Mouse (Mus musculus) G1E-ER4 (cell line): ENCODE measurements around the gene Nfix. TPM values are rescaled to one million over a fixed set of nuclear protein-coding genes. Genes with fewer than 3 reads are reported as not detected.

Experiments
- GATA1 ChIP-seq: IDR thresholded peaks from one replicate; pipeline ENCODE4 v1.8.0; 2012; ENCODE audit warnings: low read length, inconsistent platforms
- polyA plus RNA-seq: library from polyadenylated mRNA; stranded (reverse); fragments of >175 nt; gene quantifications from 2 replicates; pipeline ENCODE4 v1.2.3, GENCODE M21; 2012

Gene Nfix
- polyA plus RNA-seq, 1 experiment, result 16.4 TPM

DNA sequence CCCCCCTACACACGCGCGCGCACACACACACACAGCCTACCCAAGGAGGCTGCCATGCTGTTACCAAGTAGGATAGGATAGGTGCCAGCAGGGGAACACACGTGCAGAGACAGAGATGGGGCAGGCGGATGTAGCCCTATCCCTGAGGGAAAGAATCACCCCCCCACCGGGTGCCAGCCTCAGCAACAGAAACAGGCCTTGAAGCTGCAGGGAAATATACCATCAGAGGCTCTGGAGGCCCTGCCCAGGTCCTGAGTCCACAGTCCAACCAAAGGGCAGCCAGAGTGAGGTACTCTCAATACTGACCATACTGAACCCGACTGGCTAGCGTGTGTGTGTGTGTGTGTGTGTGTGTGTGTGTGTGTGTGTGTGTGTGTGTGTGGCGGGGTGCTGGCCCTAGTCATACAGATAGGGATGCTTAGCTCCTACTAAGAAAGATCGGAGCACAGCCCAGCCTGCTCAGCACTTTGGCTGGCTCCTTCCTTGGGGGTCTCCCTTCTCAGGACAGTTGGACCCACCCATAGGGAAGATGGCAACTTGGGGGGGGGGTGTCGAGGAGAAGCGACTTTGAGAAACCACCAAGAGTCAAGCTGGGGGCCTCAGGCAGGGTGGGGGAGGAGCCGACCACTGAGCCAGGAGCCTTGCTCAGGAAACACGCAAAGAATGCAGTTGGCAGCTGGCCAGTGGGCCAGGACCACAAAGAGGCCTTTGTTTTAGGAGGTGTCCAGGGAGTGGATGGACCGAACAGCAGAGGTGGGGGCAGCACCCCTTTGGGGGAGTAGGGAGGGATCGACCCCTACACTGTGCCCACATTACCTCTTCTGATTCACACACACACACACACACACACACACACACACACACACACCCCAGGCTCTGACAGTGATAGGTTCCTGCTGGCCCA lies 56.4 kb downstream of the Nfix start:
- TF ChIP-seq GATA1, result no peak

DNA sequence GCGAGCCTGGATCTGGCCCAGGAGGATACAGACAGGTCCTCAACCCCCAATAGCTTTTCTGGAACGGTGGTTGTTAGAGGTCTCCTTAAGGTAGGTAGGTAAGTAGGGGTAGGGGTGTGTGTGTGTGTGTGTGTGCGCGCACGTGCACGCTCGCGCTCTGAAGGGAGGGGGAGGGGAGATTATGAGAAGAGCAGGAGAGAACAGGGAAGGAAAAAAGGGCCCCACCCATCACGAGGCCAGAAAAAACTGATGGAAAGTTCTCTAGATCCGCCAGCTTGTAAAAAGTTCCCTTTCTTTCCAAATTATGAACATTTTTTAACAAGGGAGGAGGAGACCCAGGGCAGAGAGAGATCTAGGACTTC lies 57.1 kb downstream of the Nfix start:
- TF ChIP-seq GATA1, result no peak

DNA sequence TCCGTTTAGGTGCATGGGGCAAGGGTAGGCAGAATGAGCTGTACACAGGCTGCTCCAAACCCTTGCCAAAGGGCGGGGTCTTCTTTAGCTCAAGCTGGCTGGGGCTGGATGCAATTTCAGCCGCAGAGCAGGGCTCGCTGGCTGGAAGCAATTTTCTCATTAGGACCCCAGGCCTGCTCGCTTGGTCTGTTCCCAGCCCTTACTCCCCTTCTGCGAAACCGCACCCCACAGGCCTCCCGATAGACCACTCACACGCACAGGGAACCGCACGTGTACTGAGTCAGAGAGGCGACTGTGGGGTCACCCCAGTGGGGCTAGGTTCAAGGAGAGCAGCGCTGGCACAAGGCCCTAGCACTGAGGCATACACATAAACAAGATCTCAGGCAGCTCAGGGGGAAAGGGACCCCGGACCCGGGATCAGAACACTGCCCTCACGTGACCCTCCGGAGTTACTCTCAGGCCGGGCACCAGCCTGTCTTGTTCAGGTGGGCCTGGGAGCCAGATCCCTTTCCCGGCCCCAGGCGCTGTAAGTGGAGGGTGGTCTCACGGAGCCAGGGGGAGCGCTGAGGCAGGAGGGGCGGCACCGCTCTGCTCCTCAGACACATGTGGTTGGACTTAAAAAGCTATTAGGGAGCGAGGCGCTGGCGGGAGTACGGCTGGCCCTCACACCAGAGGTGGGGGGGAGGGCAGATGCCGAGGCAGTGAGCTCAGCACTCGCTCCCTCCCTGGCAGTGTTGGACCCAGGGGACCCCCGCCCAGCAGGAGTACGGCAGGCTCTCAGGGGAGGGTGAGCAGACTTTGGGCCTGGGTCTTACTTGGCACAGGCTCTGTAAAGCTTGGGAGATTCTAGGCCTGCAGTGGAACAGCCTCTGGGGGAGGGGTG lies 57.7 kb downstream of the Nfix start:
- no peak for TF ChIP-seq GATA1

DNA sequence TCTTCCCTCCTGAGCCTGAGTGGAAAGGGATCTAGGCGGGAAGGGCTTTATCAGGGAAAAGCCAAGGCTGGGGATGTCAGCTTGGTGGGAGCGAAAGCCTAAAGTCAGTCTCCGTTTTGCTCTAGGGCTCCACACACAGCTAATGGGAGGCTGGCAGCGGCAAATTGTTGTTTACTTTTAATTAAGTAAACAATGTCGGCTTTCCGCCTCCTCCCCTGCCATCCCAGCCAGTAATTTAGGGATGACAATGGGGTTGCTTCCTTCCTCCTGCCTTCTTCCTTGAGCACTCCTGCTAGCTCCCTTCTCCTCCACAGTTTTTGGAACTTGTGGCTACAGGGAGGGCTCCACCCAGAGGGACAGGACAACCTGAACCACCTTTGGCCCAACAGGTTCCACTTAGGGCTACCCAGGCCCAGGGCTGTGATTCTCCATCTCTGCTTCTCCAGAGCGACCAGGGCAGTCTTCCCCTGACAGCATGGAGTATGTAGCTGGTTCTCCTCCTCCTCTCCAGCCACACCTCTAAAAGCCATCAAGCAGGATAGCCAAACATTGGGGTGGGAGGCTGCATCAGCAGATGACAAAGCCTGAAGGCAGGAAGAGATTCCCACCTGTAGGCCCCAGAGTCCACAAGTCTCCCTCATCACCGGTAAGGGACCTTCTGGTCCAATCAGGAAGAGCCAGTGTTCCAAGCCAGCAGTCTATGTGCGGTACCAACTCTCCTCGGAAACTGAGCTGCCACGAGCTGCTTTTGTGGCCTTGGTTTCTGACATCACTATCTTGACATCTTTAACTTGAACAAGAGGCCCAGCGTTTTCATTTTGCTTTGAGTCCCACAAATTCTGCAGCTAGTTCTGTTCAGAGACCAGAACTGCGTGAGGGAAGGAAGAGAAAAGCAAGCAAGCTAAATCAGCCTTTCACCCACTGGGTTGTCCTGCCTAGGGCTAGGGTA lies 59.0 kb downstream of the Nfix start:
- no peak for TF ChIP-seq GATA1

DNA sequence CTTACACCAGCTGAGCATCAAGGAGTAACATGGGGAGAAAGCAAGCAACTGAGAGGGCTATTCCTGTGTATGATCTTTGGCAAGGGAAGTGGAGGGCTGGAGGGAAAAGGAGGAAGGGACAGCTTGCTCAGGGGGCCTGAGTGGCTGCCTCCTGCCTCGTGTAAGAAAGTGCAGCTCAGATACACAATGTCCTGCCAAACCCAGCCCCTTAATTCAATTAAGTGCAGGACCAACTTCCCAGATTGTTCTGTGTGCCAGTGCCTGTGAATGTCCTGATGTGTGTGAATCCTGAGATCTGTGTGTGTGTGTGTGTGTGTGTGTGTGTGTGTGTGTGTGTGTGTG lies 60.8 kb downstream of the Nfix start:
- TF ChIP-seq GATA1, result no peak

DNA sequence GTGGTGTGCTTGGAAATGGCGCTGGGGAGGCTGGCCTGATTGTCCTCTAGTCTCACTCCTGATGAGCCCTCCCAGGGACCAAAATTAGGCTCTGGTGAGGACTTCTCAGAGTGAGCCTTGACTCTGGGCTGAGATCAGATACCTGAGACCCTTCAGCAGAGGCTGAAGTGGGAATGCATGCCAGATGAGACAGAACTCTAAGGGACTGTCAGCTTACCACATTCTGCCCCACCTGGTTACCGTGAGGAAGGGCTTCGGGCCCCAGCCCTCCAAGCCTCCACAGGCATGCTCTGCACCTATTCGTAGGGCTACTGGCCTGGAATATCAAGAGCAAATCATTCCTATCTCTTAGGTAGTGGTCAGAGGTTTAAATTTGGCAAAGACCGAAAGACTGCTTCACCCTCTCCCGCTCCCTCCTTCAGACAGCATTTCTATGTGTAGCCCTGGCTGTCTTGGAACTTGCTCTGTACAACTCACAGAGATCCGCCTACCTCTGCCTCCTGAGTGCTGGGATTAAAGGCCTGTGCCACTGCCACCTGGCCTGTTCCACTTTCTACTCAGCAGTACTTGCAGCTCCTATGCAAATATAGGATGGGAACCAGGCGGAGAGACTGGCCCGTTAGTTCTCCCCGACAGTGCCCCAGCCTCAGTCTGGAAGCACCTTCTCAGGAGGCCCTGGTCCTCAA lies 61.3 kb downstream of the Nfix start:
- no peak for TF ChIP-seq GATA1

DNA sequence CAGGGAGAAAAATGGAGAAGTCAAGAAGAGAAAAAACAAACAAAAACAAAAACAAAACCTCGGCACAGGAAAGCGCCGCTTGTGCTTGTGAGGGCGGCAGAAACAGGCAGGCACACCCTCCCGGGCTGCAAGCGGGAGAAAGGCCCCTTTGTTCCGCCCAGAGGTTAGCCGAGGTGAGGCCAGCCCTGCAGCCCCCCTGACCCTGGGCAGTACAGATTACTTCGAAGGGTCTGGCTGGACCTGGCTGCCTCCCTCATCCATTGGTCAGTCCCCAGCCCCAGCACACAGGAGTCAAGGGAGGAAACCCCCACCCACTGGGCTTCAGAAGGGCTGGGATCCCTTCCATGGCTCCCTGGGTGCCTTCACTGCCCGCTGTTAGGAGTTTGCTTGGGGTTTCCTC lies 61.9 kb downstream of the Nfix start:
- TF ChIP-seq GATA1, result no peak

DNA sequence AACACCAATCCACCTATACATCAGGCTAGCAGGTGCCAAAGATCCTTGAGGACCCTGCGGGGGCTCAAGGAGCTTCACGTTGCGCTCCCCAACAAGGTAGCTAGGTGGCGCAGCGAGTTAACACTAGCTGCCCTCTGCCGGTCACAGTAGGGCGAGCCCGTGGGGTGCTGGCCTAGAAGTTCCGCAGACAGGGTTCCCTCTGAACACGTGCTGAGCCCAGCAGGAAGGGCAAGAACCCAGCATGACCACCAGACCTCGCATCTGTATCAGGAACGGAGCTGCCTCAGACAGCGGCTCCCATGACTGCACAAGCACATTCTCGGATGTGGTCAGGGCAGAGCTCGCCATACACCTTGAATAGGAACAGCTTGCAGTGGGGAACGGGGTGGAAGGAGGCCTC lies 62.5 kb downstream of the Nfix start:
- TF ChIP-seq GATA1, result no peak

DNA sequence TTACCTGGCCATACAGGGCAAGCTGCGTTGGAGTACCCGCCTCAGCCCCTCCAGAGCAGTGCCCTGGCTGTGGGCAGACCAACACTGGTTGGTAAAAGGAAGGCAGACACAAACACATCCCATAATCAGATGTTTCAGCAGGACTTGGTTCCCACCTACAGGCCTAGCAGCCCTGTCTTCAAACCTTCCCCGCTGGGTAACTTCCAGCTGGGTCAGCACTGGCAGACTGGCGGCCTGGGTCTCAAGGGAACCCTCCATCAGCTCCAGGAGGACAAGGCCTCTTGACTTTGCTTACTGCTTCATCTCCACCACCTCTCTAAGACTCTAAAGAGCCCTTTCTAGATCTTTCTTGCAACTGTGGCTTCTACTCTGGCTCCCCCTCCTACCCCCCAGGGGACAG lies 63.6 kb downstream of the Nfix start:
- no peak for TF ChIP-seq GATA1

DNA sequence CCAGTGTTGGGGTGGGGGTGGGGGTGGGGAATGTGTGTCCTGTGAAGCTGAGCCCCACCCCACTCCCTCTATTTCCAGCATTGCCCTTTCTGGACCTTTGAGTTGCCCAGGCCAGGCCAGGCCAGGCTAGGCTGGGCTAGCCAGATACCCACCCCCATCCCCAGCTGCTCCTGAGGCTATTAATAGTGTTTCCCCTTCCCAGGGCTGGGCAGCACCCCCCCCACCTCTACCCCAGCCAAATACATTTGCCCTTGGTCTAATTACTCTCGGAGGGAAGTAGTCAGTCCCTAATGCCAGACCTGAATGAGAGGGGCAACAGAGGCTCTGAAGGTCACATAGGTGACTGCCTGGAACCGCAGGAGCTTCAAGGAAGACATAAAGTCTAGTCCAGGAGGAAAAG lies 64.5 kb downstream of the Nfix start:
- no peak for TF ChIP-seq GATA1

DNA sequence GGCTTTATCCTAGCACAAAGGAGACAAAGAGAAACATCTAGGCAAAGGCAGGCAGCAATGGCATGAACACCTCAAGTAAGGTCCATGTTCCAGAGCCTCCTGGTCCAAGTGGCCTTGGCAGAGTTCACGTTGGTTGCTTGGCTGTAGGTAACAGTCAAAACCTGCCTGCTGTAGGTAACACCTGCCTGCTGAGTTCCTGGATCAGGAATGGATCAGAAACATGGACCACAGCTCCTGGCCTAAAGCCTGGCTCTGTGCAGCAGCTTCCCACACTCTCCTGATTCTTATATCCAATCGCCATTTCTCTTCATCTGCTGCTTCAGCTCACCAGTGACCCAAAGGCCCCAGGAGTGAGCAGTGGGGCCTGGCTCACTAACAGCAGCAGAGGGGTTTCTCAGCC lies 65.5 kb downstream of the Nfix start:
- TF ChIP-seq GATA1, result no peak

DNA sequence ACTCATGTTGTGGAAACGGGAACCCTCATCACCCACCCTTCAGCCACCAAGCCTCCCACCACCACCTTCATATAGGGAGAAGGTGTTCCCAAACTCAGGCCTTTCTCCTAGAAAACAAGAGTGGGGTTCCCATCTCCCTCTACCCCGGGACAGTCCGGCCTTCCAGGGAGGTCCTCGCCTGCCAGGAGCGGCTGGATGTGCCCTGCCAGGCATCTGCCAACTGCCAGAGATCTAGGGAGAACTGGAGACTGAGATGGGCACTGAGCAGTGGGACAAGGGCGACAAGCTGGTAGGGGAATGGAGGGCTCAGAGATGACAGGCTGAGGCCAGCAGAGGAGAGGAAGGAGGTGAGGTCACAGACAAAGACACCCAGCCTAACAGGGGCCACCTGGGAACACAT lies 66.2 kb downstream of the Nfix start:
- no peak for TF ChIP-seq GATA1

DNA sequence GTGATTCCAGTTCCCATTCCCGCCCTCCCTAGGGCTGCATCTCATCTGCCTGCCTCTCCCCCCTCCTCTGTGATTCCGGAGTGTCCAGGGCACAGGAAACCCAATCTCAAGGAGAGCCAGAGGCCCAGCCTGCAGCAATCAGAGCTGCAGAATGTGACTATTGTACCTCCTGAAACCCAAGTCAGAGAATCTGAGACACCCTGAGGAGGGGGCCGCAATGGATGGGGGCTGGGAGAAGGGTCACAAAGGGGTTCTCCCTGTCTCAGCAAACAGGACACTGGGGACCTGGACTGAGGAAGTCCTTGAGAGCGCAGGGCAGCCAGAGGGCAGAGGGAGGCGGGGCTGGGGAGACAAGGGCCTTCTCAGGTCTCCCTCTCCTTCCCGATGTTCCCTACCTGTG lies 67.1 kb downstream of the Nfix start:
- no peak for TF ChIP-seq GATA1

DNA sequence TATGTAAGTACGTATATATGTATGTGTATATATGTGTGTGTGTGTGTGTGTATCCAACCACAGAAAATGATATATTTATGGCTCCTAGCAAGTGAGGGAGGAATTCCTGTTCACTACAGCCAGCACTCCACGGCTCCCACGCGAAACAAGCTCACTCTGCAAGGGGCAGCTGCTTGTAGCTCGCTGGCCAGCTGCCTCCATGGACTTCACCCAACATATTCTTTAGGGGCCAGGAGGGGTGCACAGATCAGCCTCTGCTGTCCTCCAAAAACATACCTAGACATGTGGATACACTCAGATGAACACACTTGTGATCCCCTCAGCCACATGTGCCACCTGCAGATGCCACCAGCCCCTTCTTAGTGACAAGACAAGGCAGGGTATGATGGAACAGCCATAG lies 67.6 kb downstream of the Nfix start:
- TF ChIP-seq GATA1, result no peak
